Mouse (Mus musculus) testis, adult 2 months (tissue): ENCODE measurements around the gene Fis1.

Experiments used
- CTCF ChIP-seq: fragments of 200-500 bp; IDR thresholded peaks from 2 replicates; pipeline ENCODE4 v1.5.1; 2012; ENCODE audit warnings: low read depth, mild to moderate bottlenecking, inconsistent platforms, low read length, moderate library complexity; ENCODE audit not compliant: control insufficient read depth, insufficient read depth, insufficient replicate concordance
- POLR2A ChIP-seq: fragments of 200-500 bp; IDR thresholded peaks from 2 replicates; pipeline ENCODE4 v1.6.1; 2012; ENCODE audit warnings: low read depth, mild to moderate bottlenecking, inconsistent platforms, low read length, moderate library complexity; ENCODE audit not compliant: control insufficient read depth

DNA sequence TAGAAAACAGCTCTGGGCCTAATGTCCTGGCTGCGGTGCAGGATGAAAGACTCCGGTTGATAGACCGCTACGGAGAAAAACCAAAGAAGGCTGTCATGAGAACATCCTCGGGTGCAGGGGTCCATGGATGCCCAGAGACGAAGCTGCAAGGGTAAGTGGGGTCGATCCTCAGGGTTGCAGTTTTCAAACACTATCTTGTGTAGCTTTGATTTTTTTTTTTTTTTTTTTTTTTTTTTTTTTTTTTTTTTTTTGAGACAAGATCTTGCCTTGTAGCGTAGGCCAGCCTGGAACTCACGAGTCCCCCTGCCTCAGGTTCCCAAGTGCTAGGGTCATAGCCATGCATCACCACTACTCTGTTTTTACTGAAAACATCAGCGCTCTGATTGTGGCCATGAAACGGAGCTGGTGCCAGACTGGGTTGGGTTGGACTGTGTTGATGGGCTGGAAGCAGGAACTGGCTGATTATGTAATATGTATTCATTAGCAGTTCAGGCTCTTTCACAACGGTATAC lies 421 bp downstream of the Fis1 start:
- TF ChIP-seq POLR2A, result no peak
- TF ChIP-seq CTCF, result no peak
